22 mouse cellular contexts compared by ENCODE assay signal in the genomic region with DNA sequence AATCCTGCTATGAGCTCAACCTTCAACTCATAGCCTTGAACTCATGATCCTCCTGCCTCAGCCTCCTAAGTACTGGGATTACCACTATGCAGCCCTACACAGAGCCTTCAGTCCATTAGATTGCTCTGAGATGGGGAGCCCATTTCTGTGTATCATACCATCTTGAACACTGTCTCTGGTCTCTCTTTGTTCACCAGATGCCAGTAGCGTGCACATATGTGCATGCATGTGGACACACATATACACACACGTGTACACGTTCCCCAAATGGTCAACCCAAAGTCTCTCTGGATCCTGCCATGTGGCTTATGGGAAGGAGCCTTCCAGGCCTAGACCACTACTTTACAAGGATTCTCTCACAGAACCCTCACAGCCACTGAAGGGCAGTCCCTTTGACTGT. TPM values are rescaled to one million over a fixed set of nuclear protein-coding genes. Genes with fewer than 3 reads are reported as not detected.
"Had no signal": no experiment of that assay in that cellular context is flagged by ENCODE, and none has a peak within 500 bp of the region (broad histone marks: within the 10 kb centered on the region; RNA-seq: fewer than 3 reads in every experiment).

No protein-coding gene starts in this region.

- H3K9me3 ChIP-seq: lung, embryonic 15.5 days; neural tube, embryonic 13.5 days; neural tube, embryonic 15.5 days had no signal

- H3K27me3 ChIP-seq: lung, embryonic 15.5 days; neural tube, embryonic 13.5 days; neural tube, embryonic 15.5 days had no signal

- H3K27ac ChIP-seq: liver, embryonic 15.5 days; lung, embryonic 15.5 days; midbrain, embryonic 10.5 days; neural tube, embryonic 13.5 days; neural tube, embryonic 15.5 days had no signal

- ATAC-seq: liver, postnatal 0 days; lung, postnatal 0 days; midbrain, embryonic 16.5 days had no signal

- H3K4me2 ChIP-seq: liver, embryonic 15.5 days; lung, embryonic 15.5 days; neural tube, embryonic 13.5 days; neural tube, embryonic 15.5 days had no signal

- H3K36me3 ChIP-seq: liver, embryonic 15.5 days; lung, embryonic 15.5 days; midbrain, embryonic 10.5 days; neural tube, embryonic 13.5 days; neural tube, embryonic 15.5 days had no signal

- H3K9ac ChIP-seq: liver, embryonic 15.5 days; liver, postnatal 0 days; lung, embryonic 15.5 days; neural tube, embryonic 13.5 days; neural tube, embryonic 15.5 days had no signal

- DNase-seq: lung, adult 2 months; lung, postnatal 14 days; lung, postnatal 4 days; midbrain, embryonic 14.5 days; right cerebral cortex, adult 18-20 months; right cerebral cortex, postnatal 25 days; spleen, adult 18-20 months; thymus, adult 18-20 months; thymus, postnatal 14 days; thymus, postnatal 36 days had no signal

- H3K4me1 ChIP-seq: lung, embryonic 15.5 days; neural tube, embryonic 13.5 days; neural tube, embryonic 15.5 days had no signal

- H3K4me3 ChIP-seq: liver, embryonic 15.5 days; lung, embryonic 15.5 days; midbrain, embryonic 10.5 days; myocyte; neural tube, embryonic 13.5 days; neural tube, embryonic 15.5 days had no signal

RNA-seq across cellular contexts. Expression of a gene that starts 37.4 kb away (rescaled TPM):
- total RNA-seq: megakaryocyte, adult 5-6 weeks had no signal
- polyA plus RNA-seq: neural tube, embryonic 11.5 days; small intestine, adult 2 months had no signal
